Mouse (Mus musculus): ENCODE results near the gene Gm853.

DNA sequence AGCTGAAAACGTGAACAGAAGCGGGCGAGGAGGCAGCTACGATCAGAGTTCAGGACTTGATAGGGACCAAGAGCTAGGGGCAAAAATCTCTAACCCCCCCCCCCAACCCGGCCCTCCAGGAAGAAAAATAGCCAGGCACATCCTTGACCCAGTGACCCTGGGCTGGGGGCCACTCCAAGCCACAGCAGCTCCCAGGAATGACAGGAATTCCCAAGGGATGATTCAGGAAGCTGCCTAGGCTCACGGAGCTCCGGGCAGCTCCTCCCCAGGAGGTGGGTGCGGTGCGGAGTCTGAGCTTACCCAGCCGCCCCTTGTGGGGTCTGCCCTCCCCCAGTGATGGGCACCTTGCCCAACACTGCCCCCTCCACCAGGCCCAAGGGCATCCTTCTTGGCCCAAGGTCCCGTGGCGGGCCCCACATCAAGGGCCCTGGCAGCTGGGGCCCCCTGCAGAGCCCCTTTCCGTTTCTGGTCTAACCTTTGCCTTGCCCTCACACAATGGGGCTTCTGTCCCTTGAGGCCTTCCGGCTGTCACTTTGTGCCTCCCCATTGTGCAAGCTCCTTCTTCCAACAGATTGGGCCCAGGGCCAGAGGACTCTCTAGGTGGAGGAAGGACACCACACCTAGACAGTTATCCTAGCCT lies 47.0 kb downstream of the Gm853 start, which contains the start of gene Tinagl1:
- no peak for TF ChIP-seq CTCF (IDR thresholded peaks at IDR 0.05; ENCODE audit: low read depth, low read length)
- TF ChIP-seq GATA1 (IDR thresholded peaks at IDR 0.05; ENCODE audit: borderline replicate concordance, low read length), result no peak
